Mouse (Mus musculus): ENCODE data around the gene Rprd2. TPM values are rescaled to one million over a fixed set of nuclear protein-coding genes. Genes with fewer than 3 reads are reported as not detected.

Gene Rprd2
- polyA plus RNA-seq (2014; fragmentation: Nextera tagmentation; extraction: Ambion mirVana), result 14.3 and 18.4 TPM in 2 replicates

DNA sequence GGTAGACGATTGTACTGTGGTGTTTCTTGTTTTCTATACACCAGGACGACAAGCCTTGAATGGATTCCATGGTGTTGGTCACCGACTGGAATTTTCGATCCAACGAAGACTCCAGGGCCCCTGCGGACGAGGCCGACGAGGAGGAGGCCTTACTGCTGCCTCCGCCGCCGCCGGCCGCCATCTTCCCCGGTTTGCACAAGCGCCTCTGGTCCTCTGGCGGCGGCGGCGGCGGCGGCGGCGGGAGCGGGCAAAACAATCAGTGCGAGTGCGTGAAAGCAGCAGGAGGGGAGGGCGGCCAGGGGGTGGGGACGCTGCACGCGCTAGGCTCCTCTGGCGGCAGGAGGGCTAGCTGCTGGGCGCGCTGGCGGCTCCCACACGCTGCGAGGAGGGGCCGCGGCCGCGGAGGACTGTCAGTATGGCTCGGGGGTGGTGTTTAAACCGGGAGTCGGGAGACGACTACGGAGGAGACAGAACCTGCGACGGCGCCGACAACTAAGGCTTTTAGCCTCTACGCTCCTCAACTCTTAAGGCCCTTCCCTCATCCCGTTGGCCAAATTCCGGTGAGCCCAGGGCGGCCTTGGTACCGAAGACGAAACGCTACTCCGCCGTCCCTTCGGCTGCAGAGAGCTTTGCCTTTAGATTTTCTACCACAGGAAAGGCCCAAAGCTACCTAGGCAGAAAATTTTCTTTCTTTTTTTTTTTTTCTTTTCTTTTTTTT is at the start of gene Rprd2:
Rprd2 (minus strand) TSS at position 293 of the 718 bp plus-strand sequence.
- Histone ChIP-seq H3K9ac (ENCODE audit: low read length) (peak within 1 kb of the TSS; percentile 97), H3K27ac (ENCODE audit: low read depth, low read length) (peak within 1 kb of the TSS; percentile 100), H3K4me1 (ENCODE audit: control insufficient read depth, insufficient read depth, low read length) (peaks cover 6% of the 10 kb centered on the region; the same call in 1 of the 2 replicates), H3K9me3 (replicated peaks; ENCODE audit: control insufficient read depth, low read length) (no peaks in the 10 kb centered on the region), H3K4me3 (ENCODE audit: low read depth, low read length) (peak within 1 kb of the TSS; percentile 76), H3K4me2 (ENCODE audit: low read length) (peak within 1 kb of the TSS; percentile 66), H3K27me3 (replicated peaks; ENCODE audit: control insufficient read depth, insufficient read depth, low read length) (no peaks in the 10 kb centered on the region), H3K36me3 (ENCODE audit: control insufficient read depth, insufficient read depth, low read length) (no peaks in the 10 kb centered on the region)
- WGBS, result under 1% methylated on average over 57 of the region's 60 CpGs
- ATAC-seq (peak; percentile 52), DNase-seq (ENCODE audit: low spot score) (peak; percentile 80)

DNA sequence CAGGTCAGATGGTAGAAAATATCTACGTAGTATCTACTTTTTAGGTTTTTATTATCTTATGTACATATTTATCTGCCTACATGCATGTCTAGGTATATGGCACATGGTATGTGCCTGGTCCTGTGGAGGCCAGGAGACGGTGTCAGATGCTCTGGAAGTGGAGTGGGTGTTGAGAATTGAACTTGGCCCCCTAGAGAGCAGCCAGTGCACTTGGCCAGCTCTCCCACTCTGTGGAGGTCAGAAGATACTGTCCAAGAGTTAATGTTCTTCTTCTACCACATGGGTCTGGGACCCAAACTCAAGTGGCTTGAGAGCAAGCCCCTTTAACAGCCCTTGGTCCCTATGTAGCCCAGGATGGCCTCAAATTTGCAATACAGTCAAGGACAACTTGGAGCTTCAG is 48.7 kb upstream of the Rprd2 start:
- H3K4me2 ChIP-seq (ENCODE audit: low read length), result no peak overlapping the region
- no peak overlapping the region for H3K4me3 ChIP-seq (ENCODE audit: low read depth, low read length)
- no peak overlapping the region for H3K27ac ChIP-seq (ENCODE audit: low read depth, low read length)
- peaks cover 8% of the 10 kb centered on the region for H3K4me1 ChIP-seq (ENCODE audit: control insufficient read depth, insufficient read depth, low read length)
- DNase-seq (ENCODE audit: low spot score) (no peak), ATAC-seq (no peak)
- no peaks in the 10 kb centered on the region for H3K9me3 ChIP-seq (replicated peaks; ENCODE audit: control insufficient read depth, low read length)
- no peak overlapping the region for H3K9ac ChIP-seq (ENCODE audit: low read length)
- peaks cover 43% of the 10 kb centered on the region for H3K36me3 ChIP-seq (ENCODE audit: control insufficient read depth, insufficient read depth, low read length)
- H3K27me3 ChIP-seq (replicated peaks; ENCODE audit: control insufficient read depth, insufficient read depth, low read length), result no peaks in the 10 kb centered on the region
- 92% methylated on average over 2 of the region's 2 CpGs for WGBS

DNA sequence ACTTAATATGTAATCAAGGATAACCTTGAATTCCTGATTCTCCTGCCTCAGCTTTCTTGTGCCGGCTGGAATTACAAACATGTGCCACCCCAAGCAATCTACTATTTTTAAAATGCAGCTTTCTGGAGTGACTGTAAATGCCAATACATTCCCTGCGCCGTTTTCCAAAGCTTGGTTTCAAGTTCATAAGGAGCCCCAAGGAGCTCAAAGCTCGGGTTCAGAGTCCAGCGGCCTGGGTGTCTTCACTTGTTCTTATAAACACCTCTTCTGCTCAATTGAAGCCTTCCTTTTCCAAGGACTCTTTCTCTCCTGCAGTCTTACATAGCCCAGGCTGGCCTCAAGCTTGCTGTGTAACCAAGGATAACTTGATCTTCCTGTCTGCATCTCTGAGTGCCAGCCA is 47.4 kb upstream of the Rprd2 start:
- WGBS, result 94% methylated on average over 5 of the region's 5 CpGs

DNA sequence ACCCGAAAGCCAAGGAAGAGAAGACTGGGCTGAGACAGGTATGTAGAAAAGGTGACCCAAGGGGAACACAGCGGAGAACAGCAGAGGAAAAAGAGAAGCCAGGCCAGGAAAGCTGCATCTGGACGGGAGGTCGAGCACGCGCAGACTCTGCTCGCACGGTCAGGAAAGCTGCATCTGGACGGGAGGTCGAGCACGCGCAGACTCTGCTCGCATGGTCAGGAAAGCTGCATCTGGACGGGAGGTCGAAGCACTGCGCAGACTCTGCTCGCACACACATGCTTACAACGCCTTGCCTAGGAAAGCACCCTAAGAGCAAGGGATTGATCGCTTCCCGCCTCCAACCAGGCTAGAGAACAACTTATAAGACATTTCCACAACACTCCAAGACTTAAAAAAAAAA is 46.9 kb upstream of the Rprd2 start:
- 93% methylated on average over 20 of the region's 20 CpGs for WGBS
- no peak for ATAC-seq
- Histone ChIP-seq H3K4me2 (ENCODE audit: low read length) (no peak overlapping the region), H3K4me1 (ENCODE audit: control insufficient read depth, insufficient read depth, low read length) (peaks cover 2% of the 10 kb centered on the region; the same call in 1 of the 2 replicates), H3K27me3 (replicated peaks; ENCODE audit: control insufficient read depth, insufficient read depth, low read length) (no peaks in the 10 kb centered on the region), H3K4me3 (ENCODE audit: low read depth, low read length) (no peak overlapping the region), H3K9ac (ENCODE audit: low read length) (no peak overlapping the region), H3K27ac (ENCODE audit: low read depth, low read length) (no peak overlapping the region), H3K36me3 (ENCODE audit: control insufficient read depth, insufficient read depth, low read length) (peaks cover 43% of the 10 kb centered on the region), H3K9me3 (replicated peaks; ENCODE audit: control insufficient read depth, low read length) (no peaks in the 10 kb centered on the region)
- no peak for DNase-seq (ENCODE audit: low spot score)

More for the DNA sequence above, 47.4 kb upstream of the Rprd2 start:
- no peak overlapping the region for H3K4me2 ChIP-seq (ENCODE audit: low read length)
- H3K9me3 ChIP-seq (replicated peaks; ENCODE audit: control insufficient read depth, low read length), result no peaks in the 10 kb centered on the region
- no peak overlapping the region for H3K4me3 ChIP-seq (ENCODE audit: low read depth, low read length)
- H3K4me1 ChIP-seq (ENCODE audit: control insufficient read depth, insufficient read depth, low read length), result peaks cover 5% of the 10 kb centered on the region; the same call in 1 of the 2 replicates
- H3K36me3 ChIP-seq (ENCODE audit: control insufficient read depth, insufficient read depth, low read length), result peaks cover 43% of the 10 kb centered on the region
- no peak overlapping the region for H3K9ac ChIP-seq (ENCODE audit: low read length)
- DNase-seq (ENCODE audit: low spot score) (no peak), ATAC-seq (no peak)
- no peak overlapping the region for H3K27ac ChIP-seq (ENCODE audit: low read depth, low read length)
- no peaks in the 10 kb centered on the region for H3K27me3 ChIP-seq (replicated peaks; ENCODE audit: control insufficient read depth, insufficient read depth, low read length)

DNA sequence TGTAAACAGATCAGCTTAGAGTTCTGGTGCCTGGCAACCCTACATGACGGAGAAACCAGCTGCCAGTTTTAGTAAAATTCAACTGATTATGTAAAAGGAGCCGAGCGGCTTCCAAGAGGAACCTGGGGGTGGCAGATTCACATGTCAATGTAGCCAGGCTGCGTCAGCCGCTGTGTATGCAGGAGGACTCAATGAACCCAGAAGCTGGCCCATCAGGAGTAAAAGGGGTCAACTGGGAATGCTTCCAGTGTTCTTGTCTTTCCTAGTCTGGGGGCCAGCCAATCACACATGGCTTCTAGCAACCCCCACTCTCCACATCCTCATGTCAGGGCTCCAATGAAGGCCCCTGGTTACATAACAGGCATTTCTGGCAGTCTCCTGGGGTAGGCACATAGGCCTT is 46.4 kb upstream of the Rprd2 start:
- Histone ChIP-seq H3K4me3 (ENCODE audit: low read depth, low read length) (no peak overlapping the region), H3K9ac (ENCODE audit: low read length) (no peak overlapping the region), H3K36me3 (ENCODE audit: control insufficient read depth, insufficient read depth, low read length) (peaks cover 43% of the 10 kb centered on the region), H3K4me2 (ENCODE audit: low read length) (no peak overlapping the region), H3K27ac (ENCODE audit: low read depth, low read length) (no peak overlapping the region), H3K27me3 (replicated peaks; ENCODE audit: control insufficient read depth, insufficient read depth, low read length) (no peaks in the 10 kb centered on the region), H3K4me1 (ENCODE audit: control insufficient read depth, insufficient read depth, low read length) (no peaks in the 10 kb centered on the region), H3K9me3 (replicated peaks; ENCODE audit: control insufficient read depth, low read length) (no peaks in the 10 kb centered on the region)
- 96% methylated on average over 5 of the region's 5 CpGs for WGBS
- DNase-seq (ENCODE audit: low spot score) (no peak), ATAC-seq (no peak)

DNA sequence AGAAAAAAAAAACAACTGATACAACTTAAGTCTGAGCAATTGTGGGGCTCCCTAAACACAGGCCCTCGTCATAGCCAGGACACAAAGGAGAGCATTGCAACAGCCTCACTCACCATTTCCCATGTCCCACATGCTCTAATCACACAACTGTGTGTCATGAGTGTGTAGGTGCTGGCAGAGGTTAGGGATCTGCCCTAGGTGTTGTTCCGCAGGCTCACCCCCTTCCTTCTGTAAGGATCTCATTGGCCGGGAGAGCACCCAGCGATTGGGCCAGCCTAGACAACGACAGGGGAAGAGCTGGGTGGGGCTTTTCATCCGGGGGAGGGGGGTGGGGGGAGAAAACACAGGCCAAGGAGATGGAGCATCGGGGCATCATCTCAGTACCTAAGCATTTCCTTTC is 44.9 kb upstream of the Rprd2 start:
- H3K9ac ChIP-seq (ENCODE audit: low read length), result no peak overlapping the region
- peaks cover 28% of the 10 kb centered on the region for H3K36me3 ChIP-seq (ENCODE audit: control insufficient read depth, insufficient read depth, low read length)
- H3K27ac ChIP-seq (ENCODE audit: low read depth, low read length), result no peak overlapping the region
- no peaks in the 10 kb centered on the region for H3K4me1 ChIP-seq (ENCODE audit: control insufficient read depth, insufficient read depth, low read length)
- ATAC-seq, result no peak
- H3K27me3 ChIP-seq (replicated peaks; ENCODE audit: control insufficient read depth, insufficient read depth, low read length), result no peaks in the 10 kb centered on the region
- no peaks in the 10 kb centered on the region for H3K9me3 ChIP-seq (replicated peaks; ENCODE audit: control insufficient read depth, low read length)
- no peak for DNase-seq (ENCODE audit: low spot score)
- no peak overlapping the region for H3K4me3 ChIP-seq (ENCODE audit: low read depth, low read length)
- WGBS, result 71% methylated on average over 7 of the region's 7 CpGs
- H3K4me2 ChIP-seq (ENCODE audit: low read length), result no peak overlapping the region

DNA sequence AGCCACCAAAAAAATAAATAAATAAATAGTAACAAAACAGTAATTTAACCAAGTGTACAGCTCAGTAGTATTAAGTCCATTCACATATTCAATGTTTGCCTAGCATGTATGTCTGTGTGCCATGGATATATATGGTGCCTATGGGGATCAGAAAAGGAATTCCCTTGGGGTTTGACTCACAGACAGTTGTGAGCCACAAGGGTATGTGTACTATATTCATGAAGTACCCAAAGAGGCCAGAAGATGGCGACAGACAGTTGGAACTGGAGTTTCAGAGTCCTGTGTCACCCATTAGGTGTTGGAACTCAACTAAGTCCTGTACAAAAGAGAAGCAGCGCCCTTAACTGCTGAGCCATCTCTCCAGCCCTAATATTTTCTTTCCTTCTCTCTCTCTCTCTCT is 43.1 kb upstream of the Rprd2 start:
- Histone ChIP-seq H3K4me1 (ENCODE audit: control insufficient read depth, insufficient read depth, low read length) (no peaks in the 10 kb centered on the region), H3K27me3 (replicated peaks; ENCODE audit: control insufficient read depth, insufficient read depth, low read length) (no peaks in the 10 kb centered on the region), H3K36me3 (ENCODE audit: control insufficient read depth, insufficient read depth, low read length) (peaks cover 16% of the 10 kb centered on the region), H3K4me3 (ENCODE audit: low read depth, low read length) (no peak overlapping the region), H3K4me2 (ENCODE audit: low read length) (no peak overlapping the region), H3K9me3 (replicated peaks; ENCODE audit: control insufficient read depth, low read length) (no peaks in the 10 kb centered on the region), H3K9ac (ENCODE audit: low read length) (no peak overlapping the region), H3K27ac (ENCODE audit: low read depth, low read length) (no peak overlapping the region)
- WGBS, result 31% methylated on average over 2 of the region's 2 CpGs
- peak; percentile 74 for ATAC-seq
- peak; percentile 87 for DNase-seq (ENCODE audit: low spot score)

DNA sequence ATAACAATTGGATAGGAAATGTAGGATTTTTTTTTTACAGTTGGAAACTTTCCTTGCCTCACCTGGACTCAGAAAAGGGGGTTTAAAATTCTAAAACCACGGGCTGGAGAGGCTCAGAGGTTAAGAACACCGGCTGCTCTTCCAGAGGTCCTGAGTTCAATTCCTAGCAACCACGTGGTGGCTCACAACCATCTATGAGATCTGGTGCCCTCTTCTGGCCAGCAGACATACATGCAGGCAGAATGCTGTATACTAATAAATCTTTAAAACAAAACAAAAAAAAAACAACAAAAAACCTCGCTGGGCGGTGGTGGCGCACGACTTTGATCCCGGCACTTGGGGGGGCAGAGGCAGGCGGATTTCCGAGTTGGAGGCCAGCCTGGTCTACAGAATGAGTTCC is 42.6 kb upstream of the Rprd2 start:
- no peak for ATAC-seq
- H3K9me3 ChIP-seq (replicated peaks; ENCODE audit: control insufficient read depth, low read length), result no peaks in the 10 kb centered on the region
- no peak overlapping the region for H3K27ac ChIP-seq (ENCODE audit: low read depth, low read length)
- DNase-seq (ENCODE audit: low spot score), result no peak
- peaks cover 16% of the 10 kb centered on the region for H3K36me3 ChIP-seq (ENCODE audit: control insufficient read depth, insufficient read depth, low read length)
- no peak overlapping the region for H3K4me3 ChIP-seq (ENCODE audit: low read depth, low read length)
- H3K4me2 ChIP-seq (ENCODE audit: low read length), result no peak overlapping the region
- H3K9ac ChIP-seq (ENCODE audit: low read length), result no peak overlapping the region
- H3K4me1 ChIP-seq (ENCODE audit: control insufficient read depth, insufficient read depth, low read length), result no peaks in the 10 kb centered on the region
- H3K27me3 ChIP-seq (replicated peaks; ENCODE audit: control insufficient read depth, insufficient read depth, low read length), result no peaks in the 10 kb centered on the region
- 73% methylated on average over 10 of the region's 10 CpGs for WGBS

DNA sequence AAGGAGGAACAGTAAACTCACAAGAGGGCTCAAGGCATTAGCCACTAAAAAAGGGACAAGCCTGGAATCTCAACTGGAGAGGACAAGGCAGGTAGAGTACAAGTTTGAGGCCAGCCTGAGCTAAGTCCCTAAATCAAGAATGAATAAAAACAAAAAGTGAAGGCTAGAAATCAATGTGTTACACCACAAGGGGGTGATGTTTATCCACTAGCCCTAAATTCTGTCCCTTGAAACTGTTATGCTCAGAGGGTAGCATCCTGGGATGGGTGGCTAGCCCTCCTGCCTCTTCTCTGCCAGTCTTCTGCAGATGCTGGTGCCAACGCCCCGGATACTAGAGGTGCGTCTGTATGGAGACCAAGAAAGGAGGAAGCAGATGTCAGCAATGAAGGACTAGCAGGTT is 41.7 kb upstream of the Rprd2 start:
- 95% methylated on average over 3 of the region's 3 CpGs for WGBS
- peak; percentile 12 for DNase-seq (ENCODE audit: low spot score)
- H3K4me2 ChIP-seq (ENCODE audit: low read length), result no peak overlapping the region

More for the DNA sequence above, 41.7 kb upstream of the Rprd2 start:
- Histone ChIP-seq H3K27ac (ENCODE audit: low read depth, low read length) (no peak overlapping the region), H3K9ac (ENCODE audit: low read length) (no peak overlapping the region), H3K9me3 (replicated peaks; ENCODE audit: control insufficient read depth, low read length) (no peaks in the 10 kb centered on the region), H3K27me3 (replicated peaks; ENCODE audit: control insufficient read depth, insufficient read depth, low read length) (no peaks in the 10 kb centered on the region), H3K36me3 (ENCODE audit: control insufficient read depth, insufficient read depth, low read length) (peaks cover 9% of the 10 kb centered on the region), H3K4me1 (ENCODE audit: control insufficient read depth, insufficient read depth, low read length) (no peaks in the 10 kb centered on the region), H3K4me3 (ENCODE audit: low read depth, low read length) (no peak overlapping the region)
- ATAC-seq, result no peak
